Mouse (Mus musculus): Measurements from ENCODE around the gene Gm17542. TPM values are rescaled to one million over a fixed set of nuclear protein-coding genes. Genes with fewer than 3 reads are reported as not detected.
"Not testable (repeated sequence)": the region's sequence is repeated elsewhere in the genome, so short reads cannot be mapped to it uniquely, and the experiment has no call there.

Gene Gm17542
- not detected in 2 replicates for polyA plus RNA-seq (2015; fragmentation: Nextera tagmentation; extraction: Ambion mirVana)

- not testable (repeated sequence) for H3K36me3 ChIP-seq, H3K4me3 ChIP-seq
Observed at GRCm38 (mm10) chr10:58718110-58718509, at the start of gene Gm17542. Gene Gm17542, minus strand, starts transcription at chr10:58718210.

GRCm38 (mm10) chr10:58739779-58740178, 21.8 kb upstream of the Gm17542 start:
- Histone ChIP-seq H3K9ac (no peak overlapping the region), H3K4me2 (no peak overlapping the region), H3K27me3 (no peaks in the 10 kb centered on the region), H3K27ac (no peak overlapping the region), H3K4me3 (no peak overlapping the region), H3K36me3 (no peaks in the 10 kb centered on the region), H3K9me3 (no peaks in the 10 kb centered on the region), H3K4me1 (no peaks in the 10 kb centered on the region)
- ATAC-seq (ENCODE audit: insufficient number of reproducible peaks, insufficient read depth, low FRiP score, low TSS enrichment, low read depth) = no peak

More at GRCm38 (mm10) chr10:58718110-58718509, at the start of gene Gm17542:
- H3K9me3 ChIP-seq; H3K4me1 ChIP-seq; H3K27ac ChIP-seq; H3K9ac ChIP-seq; H3K4me2 ChIP-seq; ATAC-seq (ENCODE audit: insufficient number of reproducible peaks, insufficient read depth, low FRiP score, low TSS enrichment, low read depth); H3K27me3 ChIP-seq: not testable (repeated sequence)

GRCm38 (mm10) chr10:58738152-58738551, 20.1 kb upstream of the Gm17542 start:
- 82% methylated on average over 7 of the region's 7 CpGs for WGBS
- H3K27ac ChIP-seq = no peak overlapping the region
- H3K27me3 ChIP-seq = no peaks in the 10 kb centered on the region
- H3K36me3 ChIP-seq = no peaks in the 10 kb centered on the region
- no peaks in the 10 kb centered on the region for H3K9me3 ChIP-seq
- no peak for ATAC-seq (ENCODE audit: insufficient number of reproducible peaks, insufficient read depth, low FRiP score, low TSS enrichment, low read depth)
- no peak overlapping the region for H3K9ac ChIP-seq
- no peak overlapping the region for H3K4me3 ChIP-seq
- H3K4me2 ChIP-seq = no peak overlapping the region
- H3K4me1 ChIP-seq = no peaks in the 10 kb centered on the region

GRCm38 (mm10) chr10:58714789-58715148, 3.2 kb downstream of the Gm17542 start:
- H3K9me3 ChIP-seq = no peaks in the 10 kb centered on the region
- H3K4me2 ChIP-seq = peak overlapping the region; percentile 53; the same call in 1 of the 2 replicates
- no peaks in the 10 kb centered on the region for H3K27me3 ChIP-seq
- no peak for ATAC-seq (ENCODE audit: insufficient number of reproducible peaks, insufficient read depth, low FRiP score, low TSS enrichment, low read depth)
- H3K9ac ChIP-seq = no peak overlapping the region
- 68% methylated on average over 3 of the region's 3 CpGs for WGBS
- no peak overlapping the region for H3K4me3 ChIP-seq
- no peaks in the 10 kb centered on the region for H3K36me3 ChIP-seq
- H3K27ac ChIP-seq = no peak overlapping the region
- H3K4me1 ChIP-seq = peaks cover 6% of the 10 kb centered on the region; the same call in 1 of the 2 replicates

- no peak for ATAC-seq (ENCODE audit: insufficient number of reproducible peaks, insufficient read depth, low FRiP score, low TSS enrichment, low read depth)
- peak overlapping the region; percentile 26 for H3K4me3 ChIP-seq
Observed at GRCm38 (mm10) chr10:58713855-58714788, 3.9 kb downstream of the Gm17542 start.

GRCm38 (mm10) chr10:58713225-58713624, 4.8 kb downstream of the Gm17542 start:
- Histone ChIP-seq H3K4me2 (no peak overlapping the region), H3K27ac (no peak overlapping the region), H3K9me3 (no peaks in the 10 kb centered on the region), H3K27me3 (no peaks in the 10 kb centered on the region), H3K36me3 (no peaks in the 10 kb centered on the region), H3K4me3 (no peak overlapping the region), H3K9ac (no peak overlapping the region), H3K4me1 (peaks cover 6% of the 10 kb centered on the region; the same call in 1 of the 2 replicates)
- no peak for ATAC-seq (ENCODE audit: insufficient number of reproducible peaks, insufficient read depth, low FRiP score, low TSS enrichment, low read depth)
- WGBS = 87% methylated on average over 7 of the region's 7 CpGs

More at GRCm38 (mm10) chr10:58713855-58714788, 3.9 kb downstream of the Gm17542 start:
- H3K9ac ChIP-seq = no peak overlapping the region
- no peaks in the 10 kb centered on the region for H3K9me3 ChIP-seq
- peaks cover 6% of the 10 kb centered on the region; the same call in 1 of the 2 replicates for H3K4me1 ChIP-seq
- no peaks in the 10 kb centered on the region for H3K36me3 ChIP-seq
- H3K27ac ChIP-seq = no peak overlapping the region
- no peaks in the 10 kb centered on the region for H3K27me3 ChIP-seq
- 29% methylated on average over 24 of the region's 24 CpGs for WGBS
- peak overlapping the region; percentile 53 for H3K4me2 ChIP-seq

GRCm38 (mm10) chr10:58709021-58709420, 9.0 kb downstream of the Gm17542 start:
- Histone ChIP-seq H3K4me3 (no peak overlapping the region), H3K27me3 (no peaks in the 10 kb centered on the region), H3K9ac (no peak overlapping the region), H3K4me1 (peaks cover 4% of the 10 kb centered on the region; the same call in 1 of the 2 replicates), H3K36me3 (no peaks in the 10 kb centered on the region), H3K9me3 (0 out of 2 replicates have a peak, but pooled peaks cover 3% of the 10 kb centered on the region), H3K27ac (no peak overlapping the region), H3K4me2 (no peak overlapping the region)
- no peak for ATAC-seq (ENCODE audit: insufficient number of reproducible peaks, insufficient read depth, low FRiP score, low TSS enrichment, low read depth)
- 80% methylated on average over 4 of the region's 4 CpGs for WGBS

GRCm38 (mm10) chr10:58700578-58700977, 17.4 kb downstream of the Gm17542 start:
- H3K36me3 ChIP-seq = no peaks in the 10 kb centered on the region
- 48% methylated on average over 6 of the region's 6 CpGs for WGBS
- no peaks in the 10 kb centered on the region for H3K27me3 ChIP-seq
- H3K4me1 ChIP-seq = no peaks in the 10 kb centered on the region
- ATAC-seq (ENCODE audit: insufficient number of reproducible peaks, insufficient read depth, low FRiP score, low TSS enrichment, low read depth) = no peak
- H3K4me2 ChIP-seq = no peak overlapping the region
- no peaks in the 10 kb centered on the region for H3K9me3 ChIP-seq
- no peak overlapping the region for H3K4me3 ChIP-seq
- no peak overlapping the region for H3K27ac ChIP-seq
- H3K9ac ChIP-seq = no peak overlapping the region

- Histone ChIP-seq H3K36me3 (no peaks in the 10 kb centered on the region), H3K9me3 (no peaks in the 10 kb centered on the region), H3K4me3 (no peak overlapping the region), H3K4me1 (no peaks in the 10 kb centered on the region), H3K27me3 (no peaks in the 10 kb centered on the region), H3K4me2 (no peak overlapping the region), H3K27ac (no peak overlapping the region), H3K9ac (no peak overlapping the region)
- WGBS = 32% methylated on average over 4 of the region's 4 CpGs
- ATAC-seq (ENCODE audit: insufficient number of reproducible peaks, insufficient read depth, low FRiP score, low TSS enrichment, low read depth) = no peak
Observed at GRCm38 (mm10) chr10:58700160-58700559, 17.9 kb downstream of the Gm17542 start.

GRCm38 (mm10) chr10:58698955-58699354, 19.1 kb downstream of the Gm17542 start:
- H3K9me3 ChIP-seq = no peaks in the 10 kb centered on the region
- no peak overlapping the region for H3K9ac ChIP-seq
- no peak overlapping the region for H3K27ac ChIP-seq
- H3K4me2 ChIP-seq = no peak overlapping the region
- H3K27me3 ChIP-seq = no peaks in the 10 kb centered on the region
- H3K4me1 ChIP-seq = no peaks in the 10 kb centered on the region
- no peak for ATAC-seq (ENCODE audit: insufficient number of reproducible peaks, insufficient read depth, low FRiP score, low TSS enrichment, low read depth)
- H3K36me3 ChIP-seq = no peaks in the 10 kb centered on the region
- WGBS = 91% methylated on average over 4 of the region's 4 CpGs
- H3K4me3 ChIP-seq = no peak overlapping the region

GRCm38 (mm10) chr10:58691051-58691450, 27.0 kb downstream of the Gm17542 start:
- no peaks in the 10 kb centered on the region for H3K4me1 ChIP-seq
- H3K9ac ChIP-seq = no peak overlapping the region
- H3K4me2 ChIP-seq = no peak overlapping the region
- H3K36me3 ChIP-seq = no peaks in the 10 kb centered on the region
- H3K9me3 ChIP-seq = no peaks in the 10 kb centered on the region
- no peak overlapping the region for H3K27ac ChIP-seq
- H3K27me3 ChIP-seq = no peaks in the 10 kb centered on the region
- 56% methylated on average over 7 of the region's 7 CpGs for whole genome bisulfite sequencing
- 0 out of 2 replicates have a peak, but pooled peaks have one; percentile 15 for ATAC-seq (ENCODE audit: insufficient number of reproducible peaks, insufficient read depth, low FRiP score, low TSS enrichment, low read depth)
- no peak overlapping the region for H3K4me3 ChIP-seq

- Histone ChIP-seq H3K4me3 (no peak overlapping the region), H3K9me3 (no peaks in the 10 kb centered on the region), H3K4me2 (no peak overlapping the region), H3K9ac (no peak overlapping the region), H3K4me1 (peaks cover 8% of the 10 kb centered on the region; the same call in 1 of the 2 replicates), H3K27ac (no peak overlapping the region), H3K27me3 (peaks cover 7% of the 10 kb centered on the region), H3K36me3 (no peaks in the 10 kb centered on the region)
- WGBS = 81% methylated on average over 6 of the region's 6 CpGs
- ATAC-seq (ENCODE audit: insufficient number of reproducible peaks, insufficient read depth, low FRiP score, low TSS enrichment, low read depth) = no peak
Observed at GRCm38 (mm10) chr10:58679298-58679697, 38.7 kb downstream of the Gm17542 start.
